Comparison of ENCODE assay signal across 8 mouse cellular contexts in the genomic region with DNA sequence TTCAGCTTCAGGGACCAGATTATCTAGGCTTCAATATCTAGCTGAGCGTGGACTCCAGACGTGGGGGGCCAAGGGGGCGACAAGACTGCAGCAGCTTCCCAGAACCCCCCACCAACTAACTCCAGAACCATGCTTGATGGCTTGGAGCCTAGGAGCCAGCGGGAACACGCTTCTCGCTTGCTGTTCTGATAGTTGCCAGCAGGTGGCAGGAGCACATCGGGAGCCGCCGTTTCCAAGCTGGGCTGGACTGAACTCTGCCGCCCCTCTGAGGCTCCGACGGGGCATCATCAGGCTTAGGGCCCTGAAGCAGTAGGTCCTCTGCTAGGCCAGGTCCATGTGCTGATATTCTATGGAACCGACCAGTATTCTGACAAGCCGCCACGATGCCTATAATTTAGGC. TPM values are rescaled to one million over a fixed set of nuclear protein-coding genes. Genes with fewer than 3 reads are reported as not detected.
A peak's percentile ranks its signal among the peaks of the same experiment; 100 is the strongest.
DNase-seq lines count a peak whose midpoint lies in the region; ATAC-seq and TF ChIP-seq lines count a peak whose summit lies in the region.

No protein-coding gene starts in this region.

- dilution Hi-C loops in CH12.LX (cut with MboI; ENCODE audit: extremely low pct_ligation_motif_present, extremely low pct_unique_long_range_greater_than_20kb, low sequenced_read_pairs): no loop called here

- no peak overlapping the region for H3K4me3 ChIP-seq in CH12.LX (replicated peaks in 1 of 3; ENCODE audit: low read depth in 2 of 3, low read length in 2 of 3, poor library complexity in 1 of 3)
- H3K4me3 ChIP-seq in heart, embryonic 16.5 days (ENCODE audit: low read length): no peak overlapping the region
- no peak overlapping the region for H3K4me3 ChIP-seq in liver, embryonic 16.5 days (ENCODE audit: low read depth, low read length)
- H3K4me3 ChIP-seq in neural tube, embryonic 14.5 days (ENCODE audit: low read depth, low read length): no peak overlapping the region

- no peak for TF ChIP-seq EP300 in CH12.LX (IDR thresholded peaks at IDR 0.05; ENCODE audit: low read length)

- peak; percentile 44; the same call in 1 of the 2 replicates for TF ChIP-seq POLR2A in CH12.LX (IDR thresholded peaks at IDR 0.05; ENCODE audit: low read depth, low read length)

- 7% methylated on average over 15 of the region's 15 CpGs for WGBS in heart, embryonic 16.5 days
- WGBS in liver, embryonic 16.5 days (ENCODE audit: insufficient replicate concordance): 3% methylated on average over 15 of the region's 15 CpGs
- 8% methylated on average over 15 of the region's 15 CpGs for WGBS in neural tube, embryonic 14.5 days

- no peak overlapping the region for H3K9ac ChIP-seq in CH12.LX (ENCODE audit: insufficient read depth, low read depth)
- no peak overlapping the region for H3K9ac ChIP-seq in heart, embryonic 16.5 days (ENCODE audit: low read length)
- no peak overlapping the region for H3K9ac ChIP-seq in liver, embryonic 16.5 days (ENCODE audit: low read depth, low read length)
- no peak overlapping the region for H3K9ac ChIP-seq in neural tube, embryonic 14.5 days (replicated peaks; ENCODE audit: low read depth, low read length)

- peaks cover 47 to 84% of the 10 kb centered on the region in 2 experiments for H3K36me3 ChIP-seq in CH12.LX (replicated peaks in 1 of 2; ENCODE audit: control insufficient read depth in 1 of 2, insufficient read depth in 1 of 2, low read length in 1 of 2)
- no peaks in the 10 kb centered on the region for H3K36me3 ChIP-seq in heart, embryonic 16.5 days (ENCODE audit: control insufficient read depth, insufficient read depth)
- H3K36me3 ChIP-seq in liver, embryonic 16.5 days (ENCODE audit: control insufficient read depth, insufficient read depth): no peaks in the 10 kb centered on the region
- H3K36me3 ChIP-seq in neural tube, embryonic 14.5 days (ENCODE audit: control insufficient read depth, insufficient read depth, low read length): no peaks in the 10 kb centered on the region

- peak; percentile 98 for TF ChIP-seq RAD21 in CH12.LX (IDR thresholded peaks at IDR 0.05; ENCODE audit: low read depth, low read length)

- no peaks in the 10 kb centered on the region for H3K27me3 ChIP-seq in CH12.LX (replicated peaks)
- H3K27me3 ChIP-seq in heart, embryonic 16.5 days (ENCODE audit: control insufficient read depth, insufficient read depth, low read length): no peaks in the 10 kb centered on the region
- H3K27me3 ChIP-seq in liver, embryonic 16.5 days (ENCODE audit: control insufficient read depth, insufficient read depth, low read depth, low read length): no peaks in the 10 kb centered on the region
- H3K27me3 ChIP-seq in neural tube, embryonic 14.5 days (ENCODE audit: control insufficient read depth, insufficient read depth, low read length): no peaks in the 10 kb centered on the region

- DNase-seq in CH12.LX (ENCODE audit: extremely low read depth): peak; percentile 84
- peak; percentile 34 for DNase-seq in c-Kit-negative CD71-positive TER-119-positive erythroid progenitor cells, embryonic 14.5 days (ENCODE audit: low read depth, low spot score)
- DNase-seq in fibroblast of lung, adult 2 months (ENCODE audit: low read depth): peak; percentile 42
- peak; percentile 90 for DNase-seq in kidney, postnatal 14 days
- peak; percentile 55 for DNase-seq in telencephalon, adult 2 months (ENCODE audit: low read depth, low spot score)

- no peak overlapping the region for H3K4me2 ChIP-seq in CH12.LX (ENCODE audit: insufficient read depth, low read depth, poor library complexity, severe bottlenecking)
- H3K4me2 ChIP-seq in heart, embryonic 16.5 days (ENCODE audit: low read depth, low read length): no peak overlapping the region
- no peak overlapping the region for H3K4me2 ChIP-seq in liver, embryonic 16.5 days (ENCODE audit: low read depth, low read length)
- H3K4me2 ChIP-seq in neural tube, embryonic 14.5 days (ENCODE audit: low read depth, low read length): no peak overlapping the region

- H3K27ac ChIP-seq in CH12.LX (ENCODE audit: insufficient read depth, low read depth): peak overlapping the region; percentile 74
- no peak overlapping the region for H3K27ac ChIP-seq in heart, embryonic 16.5 days (ENCODE audit: low read length)
- H3K27ac ChIP-seq in liver, embryonic 16.5 days (ENCODE audit: low read length): no peak overlapping the region
- H3K27ac ChIP-seq in neural tube, embryonic 14.5 days (ENCODE audit: low read depth, low read length): no peak overlapping the region

- peak; percentile 59 for ATAC-seq in heart, embryonic 16.5 days (replicated peaks; ENCODE audit: extremely low read depth, insufficient read depth, low FRiP score)
- peak; percentile 24; the same call in 1 of the 2 replicates for ATAC-seq in liver, embryonic 16.5 days (ENCODE audit: low read depth)
- ATAC-seq in neural tube, embryonic 14.5 days (ENCODE audit: low read depth): peak; percentile 62; the same call in 1 of the 2 replicates

- in situ Hi-C loops in CH12.LX (cut with MboI; ENCODE audit: low pct_ligation_motif_present, low pct_unique_long_range_greater_than_20kb, low sequenced_read_pairs): loop anchor here (5.0 kb wide), 1 partner anchor 45 kb away; the partner anchor contains the start of gene Adap1

- peaks cover 8% of the 10 kb centered on the region for H3K9me3 ChIP-seq in CH12.LX (replicated peaks; ENCODE audit: low read length)
- H3K9me3 ChIP-seq in heart, embryonic 16.5 days (replicated peaks; ENCODE audit: control insufficient read depth, low read length): 0 out of 2 replicates have a peak, but pooled peaks cover 3% of the 10 kb centered on the region
- H3K9me3 ChIP-seq in liver, embryonic 16.5 days (replicated peaks; ENCODE audit: control insufficient read depth, low read length): no peaks in the 10 kb centered on the region
- no peaks in the 10 kb centered on the region for H3K9me3 ChIP-seq in neural tube, embryonic 14.5 days (ENCODE audit: control insufficient read depth, low read length)

- peaks cover 48 to 57% of the 10 kb centered on the region in 2 experiments for H3K4me1 ChIP-seq in CH12.LX (ENCODE audit: control insufficient read depth in 1 of 2, insufficient read depth in 2 of 2)
- no peaks in the 10 kb centered on the region for H3K4me1 ChIP-seq in heart, embryonic 16.5 days (ENCODE audit: control insufficient read depth, insufficient read depth, low read length)
- H3K4me1 ChIP-seq in liver, embryonic 16.5 days (ENCODE audit: control insufficient read depth, low read depth, low read length): peaks cover 24% of the 10 kb centered on the region
- no peaks in the 10 kb centered on the region for H3K4me1 ChIP-seq in neural tube, embryonic 14.5 days (ENCODE audit: control insufficient read depth, insufficient read depth, low read length)

- H3K79me2 ChIP-seq in CH12.LX (replicated peaks; ENCODE audit: control insufficient read depth, extremely low read depth, insufficient read depth, poor library complexity, severe bottlenecking): no peaks in the 10 kb centered on the region

- TF ChIP-seq CTCF in CH12.LX (conservative IDR thresholded peaks at IDR 0.05 in 1 of 2, IDR thresholded peaks at IDR 0.05 in 1 of 2; ENCODE audit: low read depth in 2 of 2, low read length in 2 of 2): peak; percentile 44 to 100

TF ChIP-seq in CH12.LX, 34 proteins besides CTCF, POLR2A, EP300 and RAD21:
- 0 out of 2 replicates have a peak, but pooled peaks have one; percentile 41 for TF ChIP-seq MXI1 (IDR thresholded peaks at IDR 0.05; ENCODE audit: low read depth, low read length)
- TF ChIP-seq NRF1 (IDR thresholded peaks at IDR 0.05; ENCODE audit: low read depth, low read length): 0 out of 2 replicates have a peak, but pooled peaks have one; percentile 39
- TF ChIP-seq KAT2A (IDR thresholded peaks at IDR 0.05; ENCODE audit: insufficient replicate concordance, low read length): no peak
- peak; percentile 41; the same call in 1 of the 2 replicates for TF ChIP-seq MAX (IDR thresholded peaks at IDR 0.05; ENCODE audit: low read length)
- 0 out of 2 replicates have a peak, but pooled peaks have one; percentile 21 for TF ChIP-seq BHLHE40 (IDR thresholded peaks at IDR 0.05; ENCODE audit: low read depth, low read length)
- peak; percentile 53; the same call in 1 of the 2 replicates for TF ChIP-seq MEF2A (IDR thresholded peaks at IDR 0.05; ENCODE audit: borderline replicate concordance, low read depth, low read length)
- TF ChIP-seq IRF4 (IDR thresholded peaks at IDR 0.05; ENCODE audit: low read depth, low read length): peak; percentile 75; the same call in 1 of the 2 replicates
- TF ChIP-seq ELF1 (IDR thresholded peaks at IDR 0.05; ENCODE audit: low read depth, low read length): no peak
- TF ChIP-seq NELFE (IDR thresholded peaks at IDR 0.05; ENCODE audit: low read depth, low read length): peak; percentile 70; the same call in 1 of the 2 replicates
- no peak for TF ChIP-seq PAX5 (IDR thresholded peaks at IDR 0.05; ENCODE audit: low read length)
- TF ChIP-seq ZC3H11A (IDR thresholded peaks at IDR 0.05; ENCODE audit: low read depth, low read length): peak; percentile 97
- peak; percentile 99 for TF ChIP-seq SMC3 (IDR thresholded peaks at IDR 0.05; ENCODE audit: low read depth, low read length)
- 0 out of 2 replicates have a peak, but pooled peaks have one; percentile 41 for TF ChIP-seq SIN3A (IDR thresholded peaks at IDR 0.05; ENCODE audit: low read length)
- TF ChIP-seq TCF12 (IDR thresholded peaks at IDR 0.05; ENCODE audit: low read depth, low read length): peak; percentile 72
- no peak for TF ChIP-seq JUN (IDR thresholded peaks at IDR 0.05; ENCODE audit: insufficient read depth, low read depth, low read length)
- TF ChIP-seq MYC (IDR thresholded peaks at IDR 0.05; ENCODE audit: low read depth, low read length): peak; percentile 61
TF ChIP-seq in CH12.LX: peak in this region for 12.

RNA-seq across cellular contexts. Expression of gene Get4, which starts 30.1 kb away (rescaled TPM):
- 91.4 and 93.9 TPM in 2 replicates for total RNA-seq in CH12.LX (2012; rRNA removed)
- total RNA-seq in CH12.LX (2014; rRNA removed): 96.4 and 103 TPM in 2 replicates
- 140 and 164 TPM in 2 replicates for polyA plus RNA-seq in CH12.LX (2012; ENCODE audit: insufficient read length, low read depth)
- 141 and 145 TPM in 2 replicates for polyA plus RNA-seq in heart, embryonic 16.5 days (2015; fragmentation: Nextera tagmentation; extraction: Ambion mirVana)
- 90.0 and 98.0 TPM in 2 replicates for polyA plus RNA-seq in liver, embryonic 16.5 days (2015; fragmentation: Nextera tagmentation; extraction: Ambion mirVana)
- 109 and 112 TPM in 2 replicates for polyA plus RNA-seq in neural tube, embryonic 14.5 days (2014; fragmentation: Nextera tagmentation; extraction: Ambion mirVana)

RNA-seq across cellular contexts. Expression of gene Adap1, which starts 43.2 kb away (rescaled TPM):
- total RNA-seq in CH12.LX (2012; rRNA removed) (73.2 and 93.9 TPM in 2 replicates), CH12.LX (2014; rRNA removed) (53.9 and 55.3 TPM in 2 replicates)
- polyA plus RNA-seq in CH12.LX (2012; ENCODE audit: insufficient read length, low read depth): 61.8 and 70.7 TPM in 2 replicates
- 0.59 and 1.6 TPM in 2 replicates for polyA plus RNA-seq in heart, embryonic 16.5 days (2015; fragmentation: Nextera tagmentation; extraction: Ambion mirVana)
- 1.1 and 1.3 TPM in 2 replicates for polyA plus RNA-seq in liver, embryonic 16.5 days (2015; fragmentation: Nextera tagmentation; extraction: Ambion mirVana)
- 59.9 and 64.6 TPM in 2 replicates for polyA plus RNA-seq in neural tube, embryonic 14.5 days (2014; fragmentation: Nextera tagmentation; extraction: Ambion mirVana)

Comparison
In these comparisons a context has a peak if more than half of its experiments do, and no peak if none do; other contexts are left out.
1. DNase-seq: peak in every context shown above with its lines; median percentile 90 in kidney, postnatal 14 days; 84 in CH12.LX; 55 in telencephalon, adult 2 months; 42 in fibroblast of lung, adult 2 months; 34 in c-Kit-negative CD71-positive TER-119-positive erythroid progenitor cells, embryonic 14.5 days.
2. RNA of gene Adap1, which starts 43.2 kb away (polyA plus RNA-seq): 61.8 to 70.7 TPM in CH12.LX and 59.9 to 64.6 TPM in neural tube, embryonic 14.5 days; 1.1 to 1.3 TPM in liver, embryonic 16.5 days and 0.59 to 1.6 TPM in heart, embryonic 16.5 days; every median in the first group is over 10 times any median in the second.
3. Peak in every context shown above with its lines, with median percentiles within 50 percentile points of each other: ATAC-seq.